Mouse (Mus musculus): ENCODE results near the gene Sun2.

GRCm38 (mm10) chr15:79775662-79776061, 33.3 kb upstream of the Sun2 start:
- TF ChIP-seq CTCF (conservative IDR thresholded peaks at IDR 0.05; ENCODE audit: low read length), result no peak
- no peak for TF ChIP-seq NANOG (IDR thresholded peaks at IDR 0.05; ENCODE audit: borderline replicate concordance, low read length)
